Mouse (Mus musculus) cortical plate, adult 2 months (tissue): ENCODE data around the gene Wdr6. TPM values are rescaled to one million over a fixed set of nuclear protein-coding genes. Genes with fewer than 3 reads are reported as not detected.

Source experiments
- H3K27ac ChIP-seq: fragments of 200-500 bp; 2 replicates; pipeline ENCODE4 v1.5.1; 2012; ENCODE audit warnings: low read length, control low read depth, inconsistent platforms; ENCODE audit not compliant: insufficient read depth
- H3K4me1 ChIP-seq: fragments of 200-500 bp; 2 replicates; pipeline ENCODE4 v1.6.1; 2011; ENCODE audit warnings: low read length; ENCODE audit not compliant: control insufficient read depth, insufficient read depth
- H3K4me3 ChIP-seq: fragments of 200-500 bp; 2 replicates; pipeline ENCODE4 v1.5.1; 2011; ENCODE audit warnings: mild to moderate bottlenecking, low read length, control low read depth; ENCODE audit not compliant: insufficient read depth
- CTCF ChIP-seq: fragments of 200-500 bp; IDR thresholded peaks from 2 replicates; pipeline ENCODE4 v1.5.1; 2011; ENCODE audit warnings: mild to moderate bottlenecking, control low read depth, low read length; ENCODE audit not compliant: insufficient read depth; ENCODE audit errors: extremely low read depth
- POLR2A ChIP-seq: fragments of 200-500 bp; IDR thresholded peaks from 2 replicates; pipeline ENCODE4 v1.6.1; 2011; ENCODE audit warnings: mild to moderate bottlenecking, low read length, control low read depth; ENCODE audit not compliant: insufficient read depth; ENCODE audit errors: extremely low read depth
- polyA plus RNA-seq: library from polyadenylated mRNA; depleted of rRNA; stranded (reverse); fragments of >200 nt; gene quantifications from 2 replicates; pipeline ENCODE4 v1.2.3, GENCODE M21; 2012

The Wdr6 gene
- polyA plus RNA-seq, 1 experiment: 70.9 TPM

DNA sequence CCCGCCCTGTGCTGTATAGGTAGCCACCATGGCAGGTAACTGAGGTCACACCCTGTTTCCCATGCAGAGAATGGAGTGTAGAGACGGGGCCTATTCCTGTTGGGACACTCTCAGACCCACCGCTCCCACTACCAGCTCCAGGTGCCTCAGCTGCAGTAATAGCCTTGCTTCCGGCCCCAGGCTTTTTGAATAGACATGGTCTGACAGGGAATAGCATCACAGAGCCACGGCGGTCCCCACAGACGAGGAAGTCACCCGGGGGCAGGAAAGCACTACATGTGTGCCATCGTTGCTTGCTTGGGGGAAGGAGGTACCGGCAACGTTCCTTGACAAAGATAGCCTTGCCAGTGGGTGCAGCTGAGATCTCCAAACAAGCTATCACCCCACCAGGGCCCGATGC is 3.6 kb downstream of the Wdr6 start:
- Histone ChIP-seq H3K4me1 (no peaks in the 10 kb centered on the region; the same call in none of the 2 replicates), H3K27ac (no peak overlapping the region), H3K4me3 (no peak overlapping the region)
- TF ChIP-seq POLR2A: no peak
- no peak for TF ChIP-seq CTCF

DNA sequence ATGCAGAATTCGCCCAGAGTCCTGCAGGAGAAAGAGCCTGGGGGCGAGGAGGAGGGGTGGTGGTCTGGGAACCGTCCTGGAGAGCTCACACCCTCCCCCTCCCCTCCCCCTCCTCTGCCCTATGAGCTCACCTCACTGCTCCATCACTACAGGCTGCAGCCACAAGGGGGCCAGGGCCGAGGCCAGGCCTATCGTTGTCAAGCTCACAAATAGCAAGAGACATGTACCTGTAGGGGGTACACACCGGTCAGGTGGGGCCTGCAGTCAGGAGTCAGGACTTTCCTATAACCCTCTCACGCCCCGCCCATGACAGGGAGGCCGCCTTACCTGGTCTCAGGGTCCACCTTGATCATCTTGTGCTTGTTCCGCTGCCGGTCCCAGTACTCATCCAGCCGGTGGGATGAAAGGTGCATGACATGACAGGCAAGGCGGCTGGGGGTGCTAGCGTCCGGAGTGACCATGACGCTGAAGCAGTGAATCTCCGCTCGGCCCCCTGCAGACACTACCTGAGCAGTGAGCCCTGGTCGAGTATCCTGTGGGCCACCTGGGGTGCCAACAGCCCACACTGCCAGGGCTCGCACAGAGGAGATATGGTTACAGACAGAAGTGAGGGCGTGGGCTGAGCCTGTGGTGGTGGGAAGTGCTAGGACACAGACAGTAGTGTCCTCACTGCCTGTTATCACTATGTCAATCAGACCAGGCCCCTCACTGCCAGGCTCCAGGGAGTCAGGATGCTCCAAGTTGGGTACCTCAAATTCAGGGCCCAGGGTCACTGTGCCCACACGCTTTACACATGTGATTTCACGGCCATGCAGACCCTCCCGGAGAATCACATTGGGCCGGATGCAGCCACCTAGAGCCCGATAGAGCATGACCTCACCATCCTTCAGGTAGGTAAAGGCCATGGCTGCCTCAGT is 4.5 kb downstream of the Wdr6 start:
- no peaks in the 10 kb centered on the region; the same call in none of the 2 replicates for H3K4me1 ChIP-seq
- H3K4me3 ChIP-seq: no peak overlapping the region
- no peak overlapping the region for H3K27ac ChIP-seq
- TF ChIP-seq POLR2A (0 out of 2 replicates have a peak, but pooled peaks have one; percentile 2), CTCF (peak; percentile 36; the same call in 1 of the 2 replicates)

DNA sequence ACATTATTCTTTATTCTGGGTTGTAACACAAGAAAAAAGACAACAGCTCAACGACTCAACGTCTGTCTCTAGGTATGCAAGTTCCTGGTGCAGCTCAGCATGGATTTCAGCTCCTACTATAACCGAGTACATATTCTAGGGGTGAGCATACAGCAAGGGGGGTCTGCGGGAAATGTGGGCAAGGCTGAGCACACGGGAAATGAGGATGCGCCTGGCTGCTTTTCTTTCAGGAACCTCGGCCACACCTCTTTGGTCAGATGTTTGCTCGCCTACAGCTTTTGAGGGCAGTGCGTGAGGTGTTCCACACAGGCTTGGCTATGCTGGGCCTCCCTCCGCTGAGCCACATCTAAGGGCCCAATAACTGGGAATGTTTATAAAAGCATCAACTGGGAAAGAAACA is 6.2 kb downstream of the Wdr6 start:
- TF ChIP-seq CTCF: no peak
- no peak for TF ChIP-seq POLR2A
- Histone ChIP-seq H3K4me3 (no peak overlapping the region), H3K27ac (no peak overlapping the region), H3K4me1 (no peaks in the 10 kb centered on the region; the same call in 1 of the 2 replicates)

DNA sequence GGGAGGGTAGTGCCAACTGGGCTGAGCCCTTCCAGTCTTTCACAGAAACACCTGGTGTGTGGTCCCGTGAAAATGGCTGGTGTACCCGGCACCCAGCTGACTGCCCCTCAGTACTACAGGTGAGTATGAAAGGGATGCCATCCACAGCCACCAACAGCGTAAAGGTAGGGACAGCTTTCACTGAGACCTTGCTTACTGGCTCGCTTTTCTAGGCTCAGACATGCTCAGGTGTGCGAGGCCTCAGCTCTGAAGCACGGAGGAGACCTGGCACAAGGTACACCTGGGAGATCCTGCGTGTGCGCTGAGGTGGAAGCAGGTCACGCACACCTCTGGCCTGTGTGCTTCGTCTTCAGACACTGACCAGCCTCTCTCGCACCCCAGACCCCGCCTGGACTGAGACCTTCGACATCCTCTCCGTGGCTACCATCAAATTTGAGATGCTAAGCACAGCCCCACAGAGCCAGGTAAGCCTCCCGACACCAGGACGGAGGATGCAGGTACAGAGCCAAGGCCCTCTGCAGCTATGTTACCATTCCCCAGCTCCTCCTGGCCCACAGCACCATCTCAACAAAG is 7.1 kb downstream of the Wdr6 start:
- no peak for TF ChIP-seq CTCF
- TF ChIP-seq POLR2A: peak; percentile 10; the same call in 1 of the 2 replicates
- H3K27ac ChIP-seq: no peak overlapping the region
- no peaks in the 10 kb centered on the region for H3K4me1 ChIP-seq
- no peak overlapping the region for H3K4me3 ChIP-seq

DNA sequence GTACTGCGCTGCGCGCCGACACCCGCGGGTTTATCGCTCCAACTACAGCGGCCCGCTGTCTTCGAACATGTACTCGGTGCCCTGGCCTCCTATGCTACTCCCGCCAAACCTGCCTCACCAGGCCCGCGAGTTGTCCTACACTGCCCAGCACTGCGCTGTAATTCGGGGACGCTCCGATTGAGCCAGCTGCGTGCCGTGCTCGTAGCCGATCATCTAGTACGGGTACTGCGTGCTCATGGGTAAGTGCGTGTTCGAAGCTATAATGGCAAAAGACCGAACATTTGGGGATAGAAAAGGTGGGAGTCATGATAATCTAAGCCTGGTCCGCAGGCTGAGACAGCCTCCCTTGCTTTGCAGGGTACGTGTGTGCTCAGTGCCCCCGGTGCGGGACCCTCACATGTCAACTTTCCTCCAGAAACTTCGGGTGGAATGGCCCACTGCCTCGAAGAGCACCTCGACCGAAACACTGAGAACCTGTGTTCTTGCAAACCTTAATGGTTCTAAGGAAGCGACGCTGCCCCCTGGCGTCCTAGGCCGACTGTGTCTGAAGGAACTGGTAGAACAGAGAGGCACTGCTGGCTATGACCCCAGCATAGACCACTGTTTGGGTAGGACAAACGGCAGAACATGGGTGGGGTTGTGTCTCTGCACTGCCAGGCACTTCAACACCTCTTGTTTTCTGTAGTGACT is 8.2 kb downstream of the Wdr6 start:
- H3K4me1 ChIP-seq: peaks cover 3% of the 10 kb centered on the region; the same call in 1 of the 2 replicates
- H3K4me3 ChIP-seq: peak overlapping the region; percentile 53
- TF ChIP-seq CTCF: peak; percentile 57
- 0 out of 2 replicates have a peak, but pooled peaks have one; percentile 8 for TF ChIP-seq POLR2A
- no peak overlapping the region; the same call in 1 of the 2 replicates for H3K27ac ChIP-seq

DNA sequence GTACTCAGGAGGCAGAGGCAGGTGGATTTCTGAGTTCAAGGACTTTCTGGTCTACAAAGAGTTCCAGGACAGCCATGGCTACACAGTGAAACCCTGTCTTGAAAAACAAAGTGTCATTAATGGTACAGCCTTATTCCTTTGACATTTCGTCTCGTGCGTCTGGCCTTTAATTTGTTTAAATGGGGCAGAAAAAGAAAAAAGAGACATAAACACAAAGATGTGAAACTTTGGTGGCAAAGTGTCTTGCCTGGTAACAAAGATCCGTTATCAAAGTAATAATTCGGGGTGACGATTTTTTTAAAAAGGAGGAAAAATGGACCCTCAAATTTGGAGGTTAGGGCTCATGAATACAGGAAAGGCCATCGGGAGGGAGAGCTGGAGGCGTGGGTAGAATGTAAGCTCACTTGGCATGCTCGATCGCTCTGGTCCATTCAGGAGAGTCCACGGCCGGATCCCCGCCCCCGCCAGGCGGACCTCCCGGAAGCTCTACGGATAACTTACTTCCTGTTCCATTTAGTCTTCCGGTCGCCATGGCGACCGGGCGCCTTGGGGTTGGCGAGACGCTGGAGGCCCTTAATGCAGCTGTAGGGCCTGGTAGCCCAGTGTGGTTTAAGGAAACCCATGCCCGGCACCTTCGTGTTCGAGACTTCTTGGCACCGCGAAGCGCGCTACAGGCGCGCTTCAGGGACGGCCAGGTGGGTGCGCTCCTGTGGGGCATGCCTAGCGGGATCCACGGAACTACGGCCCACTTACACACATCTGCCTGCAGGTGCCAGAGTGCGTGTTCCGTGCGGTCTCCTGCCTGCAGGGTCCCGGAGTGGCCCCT is 8.9 kb downstream of the Wdr6 start, which contains the start of gene Dalrd3:
Gene Dalrd3 (plus strand): TSS at position 506 of the 826 bp plus-strand sequence.
- TF ChIP-seq CTCF (no peak), POLR2A (no peak)
- Histone ChIP-seq H3K4me3 (peak within 1 kb of the TSS; percentile 53), H3K4me1 (peaks cover 3% of the 10 kb centered on the region; the same call in 1 of the 2 replicates), H3K27ac (no peak within 1 kb of the TSS; the same call in 1 of the 2 replicates)

DNA sequence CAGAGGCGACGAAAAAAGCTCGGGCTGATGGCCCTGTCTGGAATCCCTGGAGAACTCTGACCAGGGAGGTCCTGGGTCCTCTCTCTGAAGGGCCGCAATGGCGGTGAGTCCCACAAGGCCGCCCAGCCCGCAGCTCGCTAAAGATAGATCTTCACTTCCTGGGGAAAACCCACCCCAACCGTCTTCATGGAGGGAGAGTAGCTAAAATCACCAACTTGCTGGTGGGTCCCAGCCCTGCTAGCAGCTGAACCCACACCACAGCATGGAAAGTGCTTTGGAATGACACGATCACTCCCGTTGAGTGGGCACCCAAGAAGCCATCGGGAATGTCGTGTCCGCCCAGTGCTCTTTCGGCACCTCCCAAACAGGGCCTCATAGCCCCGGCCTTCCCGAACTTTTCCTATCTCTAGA is 10.0 kb downstream of the Wdr6 start:
- no peak overlapping the region for H3K27ac ChIP-seq
- H3K4me1 ChIP-seq: peaks cover 3% of the 10 kb centered on the region; the same call in 1 of the 2 replicates
- H3K4me3 ChIP-seq: no peak overlapping the region; the same call in 1 of the 2 replicates
- TF ChIP-seq CTCF (no peak), POLR2A (no peak)

DNA sequence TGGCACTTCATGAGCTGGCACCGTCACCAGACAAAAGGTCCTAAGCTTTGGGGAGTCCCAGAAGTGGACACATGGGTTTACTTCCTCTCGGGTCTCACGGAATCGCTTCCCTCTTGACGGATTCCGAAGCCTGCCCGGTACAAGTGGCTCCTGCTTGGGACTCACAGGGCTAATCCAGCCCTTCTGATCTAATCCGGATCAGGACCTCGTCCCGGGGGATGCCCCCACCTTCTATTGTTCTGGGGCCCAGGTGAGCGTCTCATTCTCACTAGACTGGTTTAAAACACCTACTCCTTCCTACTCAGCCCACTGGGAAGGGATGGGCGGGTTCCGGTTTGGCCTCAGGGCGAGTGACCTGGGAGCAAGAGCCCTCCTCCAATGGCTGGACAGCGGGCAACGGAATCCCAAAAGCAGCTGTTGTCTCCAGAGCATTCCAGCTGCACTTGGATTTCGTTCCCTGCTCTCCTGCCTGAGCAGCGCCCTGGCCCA is 10.6 kb downstream of the Wdr6 start:
- peak overlapping the region; percentile 63 for H3K4me3 ChIP-seq
- H3K27ac ChIP-seq: peak overlapping the region; percentile 54; the same call in 1 of the 2 replicates
- TF ChIP-seq POLR2A (no peak), CTCF (no peak)

More for the DNA sequence above, 10.6 kb downstream of the Wdr6 start:
- peaks cover 3% of the 10 kb centered on the region; the same call in 1 of the 2 replicates for H3K4me1 ChIP-seq
